Mouse (Mus musculus) forebrain, embryonic 15.5 days (tissue): ENCODE measurements around the gene Dkc1. TPM values are rescaled to one million over a fixed set of nuclear protein-coding genes. Genes with fewer than 3 reads are reported as not detected.
"Not testable (repeated sequence)": the region's sequence is repeated elsewhere in the genome, so short reads cannot be mapped to it uniquely, and the experiment has no call there.

Source experiments
- ATAC-seq: fragments of 200-750 bp; cut with Nextera tagmentation; replicated peaks from 2 replicates; pipeline ENCODE4 v1.8.0; 2017; ENCODE audit warnings: mild to moderate bottlenecking, moderate TSS enrichment, moderate library complexity
- H3K27ac ChIP-seq: fragments of 300-500 bp; sonication (generic); replicated peaks from 2 replicates; pipeline ENCODE4 v1.5.1; 2015; ENCODE audit warnings: mild to moderate bottlenecking, inconsistent platforms
- H3K27me3 ChIP-seq: fragments of 300-500 bp; sonication (generic); 2 replicates; pipeline ENCODE4 v1.6.1; 2015; ENCODE audit warnings: inconsistent platforms
- H3K36me3 ChIP-seq: fragments of 300-500 bp; sonication (generic); 2 replicates; pipeline ENCODE4 v1.6.1; 2015; ENCODE audit warnings: mild to moderate bottlenecking, inconsistent platforms
- H3K4me1 ChIP-seq: fragments of 300-500 bp; sonication (generic); 2 replicates; pipeline ENCODE4 v1.6.1; 2015; ENCODE audit warnings: inconsistent platforms
- H3K4me2 ChIP-seq: fragments of 300-500 bp; sonication (generic); replicated peaks from 2 replicates; pipeline ENCODE4 v1.6.1; 2015; ENCODE audit warnings: mild to moderate bottlenecking, inconsistent platforms
- H3K4me3 ChIP-seq: fragments of 300-500 bp; sonication (generic); 2 replicates; pipeline ENCODE4 v1.5.1; 2015; ENCODE audit warnings: mild to moderate bottlenecking, inconsistent platforms
- H3K9ac ChIP-seq: fragments of 300-500 bp; sonication (generic); replicated peaks from 2 replicates; pipeline ENCODE4 v1.6.1; 2015; ENCODE audit warnings: mild to moderate bottlenecking, inconsistent platforms
- H3K9me3 ChIP-seq: fragments of 300-500 bp; sonication (generic); 2 replicates; pipeline ENCODE4 v1.6.1; 2016; ENCODE audit warnings: inconsistent platforms
- WGBS: fragments of 180-500 bp; shearing (Covaris S2); methylation state at CpG from one replicate; pipeline ENCODE4 v1.1.7; 2015; ENCODE audit warnings: mixed read lengths; 5-methylcytosine and 5-hydroxymethylcytosine counted together
- polyA plus RNA-seq: library from polyadenylated mRNA; unstranded; fragments of >200 nt; fragmentation: Nextera tagmentation; extraction: Ambion mirVana; gene quantifications from 2 replicates; pipeline ENCODE4 v1.2.1, GENCODE M21; 2015

Gene Dkc1
- polyA plus RNA-seq, 1 experiment from 2014 or later, result 71.7 TPM

DNA sequence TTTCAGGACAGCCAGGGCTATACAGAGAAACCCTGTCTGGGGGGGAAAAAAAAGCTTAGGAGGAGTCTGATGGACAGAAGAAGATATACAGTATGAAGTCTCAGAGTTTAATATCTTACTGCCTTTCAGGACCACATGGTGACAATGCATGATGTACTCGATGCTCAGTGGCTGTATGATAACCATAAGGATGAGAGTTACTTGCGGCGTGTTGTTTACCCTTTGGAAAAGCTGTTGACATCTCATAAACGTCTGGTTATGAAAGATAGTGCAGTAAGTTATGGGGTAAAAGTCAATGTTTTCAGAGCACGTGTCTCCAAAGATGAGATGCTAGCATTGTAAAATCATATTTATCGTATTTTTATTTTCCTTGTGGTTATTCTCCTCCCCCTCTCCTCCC is 6.6 kb downstream of the Dkc1 start:
- no peak overlapping the region for H3K4me3 ChIP-seq
- 90% methylated on average over 6 of the region's 6 CpGs for WGBS
- H3K36me3 ChIP-seq, result peaks cover 22% of the 10 kb centered on the region; the same call in 1 of the 2 replicates
- no peak overlapping the region for H3K27ac ChIP-seq
- H3K9me3 ChIP-seq, result no peaks in the 10 kb centered on the region
- ATAC-seq, result no peak
- H3K4me1 ChIP-seq, result peaks cover 5% of the 10 kb centered on the region; the same call in 1 of the 2 replicates
- H3K27me3 ChIP-seq, result no peaks in the 10 kb centered on the region
- no peak overlapping the region for H3K4me2 ChIP-seq
- no peak overlapping the region for H3K9ac ChIP-seq

DNA sequence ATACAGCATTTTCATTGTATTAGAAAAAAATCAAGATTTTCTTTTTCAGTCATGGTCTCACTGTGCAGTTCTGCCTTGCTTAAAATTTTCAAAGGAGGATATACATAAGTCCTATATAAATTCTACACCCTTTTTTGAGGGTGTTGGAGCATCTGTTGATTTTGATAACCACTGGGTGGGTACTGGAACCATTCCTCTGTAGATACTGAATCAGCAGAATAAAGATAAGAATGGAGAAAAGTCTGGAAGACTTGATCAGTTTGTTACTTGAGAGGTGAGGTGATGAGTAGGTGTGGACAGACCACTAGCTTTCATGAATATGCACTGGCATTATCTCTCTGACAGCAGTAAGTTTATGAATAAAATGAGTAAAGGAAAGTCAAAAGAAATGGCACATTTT is 19.9 kb downstream of the Dkc1 start:
- no peak overlapping the region for H3K4me3 ChIP-seq
- no peaks in the 10 kb centered on the region for H3K4me1 ChIP-seq
- no peaks in the 10 kb centered on the region for H3K36me3 ChIP-seq
- no peak overlapping the region for H3K4me2 ChIP-seq
- ATAC-seq, result no peak
- no peaks in the 10 kb centered on the region for H3K27me3 ChIP-seq
- H3K9me3 ChIP-seq, result no peaks in the 10 kb centered on the region
- H3K27ac ChIP-seq, result no peak overlapping the region
- H3K9ac ChIP-seq, result no peak overlapping the region

DNA sequence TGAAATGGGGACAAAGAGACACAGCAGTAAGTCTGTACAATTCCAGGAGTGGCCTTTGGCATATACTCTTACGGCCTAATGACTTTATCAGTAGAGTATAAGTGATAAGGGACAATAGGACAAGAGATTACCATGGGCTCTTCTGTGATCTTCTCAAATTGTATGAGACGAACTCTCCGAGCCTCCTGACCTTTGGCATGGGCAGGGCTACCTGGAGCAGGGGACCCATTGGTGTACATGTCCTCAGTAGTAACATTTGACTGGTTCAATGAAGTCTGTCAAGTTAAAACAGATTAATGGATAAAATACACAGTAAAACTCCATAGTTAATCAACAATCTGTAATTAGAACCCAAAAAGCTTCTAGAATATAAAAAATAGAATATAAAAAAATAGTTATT is 30.0 kb downstream of the Dkc1 start:
- Histone ChIP-seq H3K4me1 (no peaks in the 10 kb centered on the region), H3K27ac (no peak overlapping the region), H3K4me2 (no peak overlapping the region), H3K4me3 (no peak overlapping the region), H3K36me3 (no peaks in the 10 kb centered on the region), H3K27me3 (no peaks in the 10 kb centered on the region), H3K9ac (no peak overlapping the region), H3K9me3 (no peaks in the 10 kb centered on the region)
- WGBS, result 89% methylated on average over 3 of the region's 3 CpGs
- no peak for ATAC-seq

DNA sequence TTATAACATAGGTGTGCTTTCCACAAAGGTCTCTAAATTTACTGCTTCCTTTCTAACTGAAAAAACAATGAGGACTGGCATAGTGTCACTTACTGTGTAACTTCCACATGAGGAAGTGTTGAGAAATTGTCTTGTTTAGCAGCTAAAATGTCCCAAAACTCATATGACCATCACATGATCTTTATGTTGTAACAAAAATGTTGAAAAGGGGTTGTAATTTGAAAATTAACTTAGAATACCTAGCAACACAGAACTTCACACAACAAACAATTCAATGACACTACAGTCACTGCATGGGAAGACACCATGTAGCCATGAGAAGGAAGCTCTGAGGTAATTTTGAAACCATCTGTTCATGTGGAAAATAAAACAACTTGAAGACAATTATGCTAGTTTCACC is 31.2 kb downstream of the Dkc1 start:
- H3K36me3 ChIP-seq, result no peaks in the 10 kb centered on the region
- H3K4me3 ChIP-seq, result no peak overlapping the region
- no peak for ATAC-seq
- no peak overlapping the region for H3K9ac ChIP-seq
- H3K4me2 ChIP-seq, result no peak overlapping the region
- H3K27me3 ChIP-seq, result no peaks in the 10 kb centered on the region
- no peaks in the 10 kb centered on the region for H3K9me3 ChIP-seq
- H3K27ac ChIP-seq, result no peak overlapping the region
- H3K4me1 ChIP-seq, result no peaks in the 10 kb centered on the region

DNA sequence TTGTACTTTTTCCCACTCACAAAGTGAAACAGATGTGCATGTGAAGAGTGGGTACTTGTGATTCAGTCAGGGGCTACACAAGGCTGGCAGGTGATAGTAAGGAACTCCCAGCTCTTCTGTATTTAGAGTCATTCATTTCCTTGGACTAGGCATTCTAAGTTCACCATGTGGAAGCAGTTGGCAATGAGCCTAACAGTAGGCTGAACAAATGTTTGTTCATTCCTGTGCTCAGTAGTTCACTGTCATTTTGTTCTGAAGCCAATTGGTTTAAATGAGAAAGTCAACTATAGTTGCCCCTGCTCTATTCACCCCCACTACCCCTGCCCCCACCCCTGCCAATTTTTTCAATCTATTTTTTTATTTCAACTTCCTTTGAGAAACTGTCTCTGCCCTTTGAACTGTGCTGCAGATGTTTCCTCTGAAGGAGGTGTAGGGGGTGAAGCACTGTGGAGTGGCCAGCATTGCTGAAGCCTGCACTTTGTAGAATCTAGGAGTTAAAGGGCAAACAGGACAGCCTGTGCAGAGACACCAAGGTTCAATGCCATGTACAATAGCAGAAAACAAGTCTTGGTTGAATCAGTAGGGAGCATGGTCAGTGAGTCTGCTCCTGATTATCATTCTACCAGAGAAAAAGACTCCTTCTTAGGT is 32.8 kb downstream of the Dkc1 start:
- Histone ChIP-seq H3K9ac (no peak overlapping the region), H3K27ac (no peak overlapping the region), H3K4me3 (no peak overlapping the region), H3K27me3 (no peaks in the 10 kb centered on the region), H3K36me3 (no peaks in the 10 kb centered on the region), H3K9me3 (no peaks in the 10 kb centered on the region), H3K4me2 (no peak overlapping the region), H3K4me1 (no peaks in the 10 kb centered on the region)
- ATAC-seq, result no peak

DNA sequence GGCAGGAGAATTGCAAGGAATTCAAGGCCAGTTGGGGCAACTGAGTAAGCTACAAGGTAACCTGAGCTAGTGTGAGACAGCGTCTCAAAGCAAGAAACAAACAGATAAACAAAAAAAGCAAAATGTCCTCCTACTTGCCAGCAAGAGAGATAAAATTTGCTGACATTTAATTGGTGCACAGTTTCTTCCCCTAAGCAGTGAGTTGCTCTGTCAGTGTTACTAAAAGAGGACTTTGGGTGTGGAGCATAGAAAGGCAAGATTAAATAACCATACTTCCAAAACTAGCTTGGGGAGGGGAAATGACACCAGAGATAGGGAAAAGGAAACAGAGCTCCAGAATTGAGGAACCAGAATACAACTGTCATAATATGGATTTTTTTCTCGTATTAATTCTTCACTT is 33.8 kb downstream of the Dkc1 start:
- H3K4me2 ChIP-seq, result no peak overlapping the region
- no peaks in the 10 kb centered on the region for H3K36me3 ChIP-seq
- no peaks in the 10 kb centered on the region for H3K9me3 ChIP-seq
- 72% methylated on average over 2 of the region's 2 CpGs for WGBS
- no peak overlapping the region for H3K9ac ChIP-seq
- no peaks in the 10 kb centered on the region for H3K27me3 ChIP-seq
- ATAC-seq, result no peak
- no peak overlapping the region for H3K27ac ChIP-seq
- H3K4me3 ChIP-seq, result no peak overlapping the region
- H3K4me1 ChIP-seq, result no peaks in the 10 kb centered on the region

DNA sequence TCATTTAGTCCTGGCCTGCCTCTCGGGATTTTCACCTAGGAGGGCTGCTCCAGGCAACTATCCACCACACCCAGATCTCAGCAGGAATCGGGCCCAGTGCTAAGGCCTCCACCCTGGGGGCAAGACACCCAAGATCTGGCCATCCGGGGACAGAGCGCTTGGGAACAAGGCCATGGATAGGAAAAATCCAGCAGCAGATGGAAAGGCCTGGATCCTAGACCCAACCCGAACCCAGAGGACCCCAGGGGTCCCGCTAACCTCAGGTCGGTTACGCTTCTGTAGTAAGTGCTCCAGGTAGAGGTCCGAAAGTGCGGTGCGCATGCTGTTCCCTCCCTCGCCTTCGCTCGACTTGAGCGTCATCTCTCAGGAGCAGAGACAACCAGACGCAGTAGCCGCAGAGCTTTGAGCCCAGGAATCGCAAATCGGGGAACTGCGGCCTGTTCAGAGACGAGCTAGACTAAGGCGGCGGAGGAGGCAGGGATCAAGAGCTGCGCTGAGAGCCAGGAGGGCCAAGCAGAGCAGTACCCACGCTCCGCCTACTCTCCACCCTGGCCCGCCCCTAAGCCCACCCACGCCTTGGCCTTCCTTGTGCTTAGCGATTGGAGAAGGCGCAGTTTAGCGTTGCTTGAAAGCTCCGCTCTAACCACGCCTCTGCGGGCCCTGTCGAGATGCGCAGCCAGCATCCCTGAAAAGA is 35.0 kb downstream of the Dkc1 start, which contains the start of gene Mpp1:
Gene Mpp1 (minus strand): TSS at position 550 of the 694 bp plus-strand sequence.
- H3K27me3 ChIP-seq, result no peaks in the 10 kb centered on the region
- peak within 1 kb of the TSS; percentile 56 for H3K4me2 ChIP-seq
- peak; percentile 100 for ATAC-seq
- H3K9ac ChIP-seq, result peak within 1 kb of the TSS; percentile 59
- H3K4me3 ChIP-seq, result peak within 1 kb of the TSS; percentile 47
- 25% methylated on average over 30 of the region's 36 CpGs for WGBS
- H3K9me3 ChIP-seq, result no peaks in the 10 kb centered on the region
- no peak within 1 kb of the TSS for H3K27ac ChIP-seq
- H3K36me3 ChIP-seq, result no peaks in the 10 kb centered on the region
- no peaks in the 10 kb centered on the region for H3K4me1 ChIP-seq

DNA sequence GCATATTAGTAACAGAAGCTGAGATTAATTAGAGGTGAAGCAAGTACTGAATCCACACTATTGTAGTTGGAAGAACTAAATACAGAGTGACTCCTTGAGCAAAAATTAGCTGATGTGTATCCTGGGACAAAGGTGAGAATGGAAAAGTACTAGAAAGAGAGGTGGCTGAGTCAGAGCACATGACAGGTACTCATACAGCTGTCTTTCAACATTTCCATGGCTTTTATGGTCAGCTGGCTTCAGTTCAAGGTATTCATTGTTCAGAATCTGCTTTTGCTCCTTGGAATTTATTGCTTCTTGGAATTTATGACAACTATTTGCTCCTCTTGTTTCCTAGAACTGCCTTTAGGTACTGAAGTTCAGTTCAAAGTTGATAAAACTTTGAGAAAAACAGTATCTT is 41.3 kb downstream of the Dkc1 start:
- no peaks in the 10 kb centered on the region for H3K36me3 ChIP-seq
- no peak overlapping the region for H3K9ac ChIP-seq
- no peak overlapping the region for H3K4me2 ChIP-seq
- no peak overlapping the region for H3K27ac ChIP-seq
- no peak overlapping the region for H3K4me3 ChIP-seq
- no peaks in the 10 kb centered on the region for H3K4me1 ChIP-seq
- no peaks in the 10 kb centered on the region for H3K9me3 ChIP-seq
- no peaks in the 10 kb centered on the region for H3K27me3 ChIP-seq
- no peak for ATAC-seq

DNA sequence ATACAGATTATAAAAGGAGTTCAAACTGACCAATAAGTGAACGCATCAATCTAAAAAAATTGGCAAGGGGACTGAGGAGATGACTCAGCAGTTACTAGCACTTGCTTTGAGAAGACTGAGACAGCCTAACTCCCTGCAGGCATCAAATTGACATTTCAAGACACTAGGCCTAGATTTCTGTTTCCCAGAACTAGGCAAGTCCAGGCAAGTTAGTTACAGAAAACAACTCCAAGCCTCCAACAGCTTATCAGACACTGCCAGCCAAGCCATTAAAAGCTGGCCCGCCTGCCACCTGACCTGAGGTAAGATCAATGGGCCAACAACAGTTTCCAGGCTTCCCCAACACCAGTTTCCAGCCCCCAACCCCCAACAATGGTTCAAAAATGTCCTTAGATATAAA is 42.1 kb downstream of the Dkc1 start:
- Histone ChIP-seq H3K36me3 (no peaks in the 10 kb centered on the region), H3K9ac (no peak overlapping the region), H3K27ac (no peak overlapping the region), H3K4me1 (no peaks in the 10 kb centered on the region), H3K9me3 (no peaks in the 10 kb centered on the region), H3K4me3 (no peak overlapping the region), H3K27me3 (no peaks in the 10 kb centered on the region), H3K4me2 (no peak overlapping the region)
- ATAC-seq, result no peak
- 81% methylated on average over 2 of the region's 2 CpGs for WGBS

DNA sequence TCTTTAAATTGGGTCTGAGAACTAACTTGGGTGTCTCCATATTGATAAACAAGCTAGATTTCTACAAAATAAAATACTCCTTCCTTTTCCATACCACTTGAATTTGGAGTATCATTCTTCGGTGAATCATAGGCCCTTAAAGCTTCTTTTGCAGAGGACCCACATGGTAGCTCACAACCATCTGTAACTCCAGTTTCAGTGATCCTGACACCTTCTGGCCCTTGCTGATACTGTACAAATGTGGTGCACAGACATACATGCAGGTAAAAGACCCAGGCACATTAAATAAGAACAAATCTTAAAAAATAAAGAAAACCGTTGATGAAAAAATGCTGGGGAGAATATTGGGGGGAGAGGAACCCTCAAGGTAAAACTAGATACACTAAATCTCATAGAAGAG is 42.5 kb downstream of the Dkc1 start:
- Histone ChIP-seq H3K4me3 (no peak overlapping the region), H3K36me3 (no peaks in the 10 kb centered on the region), H3K9me3 (no peaks in the 10 kb centered on the region)

DNA sequence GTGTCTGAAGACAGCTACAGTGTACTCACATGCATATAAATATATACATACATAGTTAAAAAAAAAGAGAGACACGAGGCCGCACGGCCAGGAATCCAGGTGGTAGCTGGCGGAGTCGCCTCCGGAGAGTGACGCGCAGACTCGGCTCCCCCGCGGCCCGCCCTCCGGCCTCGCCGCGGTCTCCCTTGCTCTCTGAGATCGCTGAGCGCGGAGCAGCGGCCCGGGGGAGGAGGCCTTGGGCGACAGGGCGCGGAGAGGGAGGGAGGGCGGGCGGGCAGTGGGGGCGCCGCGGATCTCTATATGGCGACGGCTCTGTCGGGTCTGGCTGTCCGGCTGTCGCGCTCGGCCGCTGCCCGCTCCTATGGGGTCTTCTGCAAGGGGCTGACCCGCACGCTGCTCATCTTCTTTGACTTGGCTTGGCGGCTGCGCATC is 47.5 kb downstream of the Dkc1 start:
- ATAC-seq, result peak; percentile 68
- WGBS, result 41% methylated on average over 17 of the region's 42 CpGs
- not testable (repeated sequence) for H3K27ac ChIP-seq, H3K9me3 ChIP-seq, H3K27me3 ChIP-seq, H3K4me1 ChIP-seq, H3K36me3 ChIP-seq
- Histone ChIP-seq H3K4me3 (peak overlapping the region; percentile 37), H3K9ac (0 out of 2 replicates have a peak overlapping the region, but pooled peaks have one; percentile 33), H3K4me2 (peak overlapping the region; percentile 47)

More for the DNA sequence above, 42.5 kb downstream of the Dkc1 start:
- WGBS, result 94% methylated on average over 2 of the region's 2 CpGs
- H3K27me3 ChIP-seq, result no peaks in the 10 kb centered on the region
- no peak for ATAC-seq
- H3K4me2 ChIP-seq, result no peak overlapping the region
- H3K9ac ChIP-seq, result no peak overlapping the region
- H3K4me1 ChIP-seq, result no peaks in the 10 kb centered on the region
- H3K27ac ChIP-seq, result no peak overlapping the region

DNA sequence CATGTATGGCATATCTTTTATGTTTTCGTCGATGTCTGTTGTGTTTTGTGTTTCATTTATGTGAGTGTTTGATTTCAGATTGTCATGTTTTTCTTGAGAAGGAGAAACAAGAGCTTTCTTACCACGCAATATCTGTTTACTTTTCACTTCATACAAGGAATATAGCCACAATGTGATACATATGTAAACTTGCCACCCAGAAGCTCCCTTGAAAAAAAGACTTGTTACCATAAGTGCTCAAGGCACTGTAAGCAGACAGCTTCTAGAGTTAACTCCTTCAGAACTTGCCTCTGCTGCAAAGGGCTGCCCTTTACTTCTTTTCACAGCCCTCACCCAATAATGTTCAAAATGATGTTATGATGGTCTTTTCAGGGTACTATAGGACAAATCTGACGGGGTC is 52.8 kb downstream of the Dkc1 start:
- Histone ChIP-seq H3K4me1 (no peaks in the 10 kb centered on the region), H3K9me3 (no peaks in the 10 kb centered on the region), H3K9ac (no peak overlapping the region), H3K27me3 (no peaks in the 10 kb centered on the region), H3K27ac (no peak overlapping the region), H3K4me2 (no peak overlapping the region), H3K4me3 (no peak overlapping the region), H3K36me3 (no peaks in the 10 kb centered on the region)
- WGBS, result 86% methylated on average over 4 of the region's 4 CpGs
- no peak for ATAC-seq

DNA sequence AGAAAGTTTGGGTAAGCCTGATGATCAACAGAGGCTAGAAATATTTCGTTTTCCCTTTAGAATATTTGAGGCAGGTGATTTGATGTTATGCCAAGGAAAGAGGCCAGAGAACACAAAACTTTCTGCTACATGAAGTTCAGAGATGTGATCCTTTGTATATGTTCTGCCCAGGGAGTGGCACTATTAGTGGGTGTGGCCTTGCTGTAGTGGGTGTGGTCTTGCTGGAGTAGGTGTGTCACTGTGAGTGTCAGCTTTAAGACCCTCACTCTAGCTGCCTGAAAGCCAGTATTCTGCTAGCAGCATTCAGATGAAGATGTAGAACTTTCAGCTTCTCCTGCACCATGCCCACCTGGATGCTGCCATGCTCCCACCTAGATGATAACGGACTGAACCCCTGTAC is 54.6 kb downstream of the Dkc1 start:
- H3K4me2 ChIP-seq, result no peak overlapping the region
- WGBS, result 85% methylated on average over 2 of the region's 2 CpGs
- H3K9me3 ChIP-seq, result no peaks in the 10 kb centered on the region
- H3K27me3 ChIP-seq, result no peaks in the 10 kb centered on the region
- no peaks in the 10 kb centered on the region for H3K4me1 ChIP-seq
- no peak for ATAC-seq
- H3K9ac ChIP-seq, result no peak overlapping the region
- no peak overlapping the region for H3K27ac ChIP-seq
- H3K36me3 ChIP-seq, result no peaks in the 10 kb centered on the region
- no peak overlapping the region for H3K4me3 ChIP-seq
